Mouse (Mus musculus): ENCODE measurements at regions not wholly inside any gene's neighbourhood (a gene's known extent, or its start where the extent isn't known, plus 50 kb on each side); places are given as distances from the start of the nearest gene placed in this dataset.

GRCm38 (mm10) chr1:142838663-142839062 lies 801.8 kb upstream of the B3galt2 start:
- H3K4me2 ChIP-seq = no peak overlapping the region
- no peak overlapping the region for H3K27ac ChIP-seq
- no peak overlapping the region for H3K4me3 ChIP-seq
- H3K27me3 ChIP-seq = no peaks in the 10 kb centered on the region
- H3K4me1 ChIP-seq (replicated peaks) = no peaks in the 10 kb centered on the region
- no peaks in the 10 kb centered on the region for H3K36me3 ChIP-seq
- 84% methylated on average over 4 of the region's 4 CpGs for WGBS
- no peak for ATAC-seq (ENCODE audit: low FRiP score)
- no peak overlapping the region for H3K9ac ChIP-seq
- H3K9me3 ChIP-seq = no peaks in the 10 kb centered on the region

- 80% methylated on average over 4 of the region's 4 CpGs for WGBS
Observed at GRCm38 (mm10) chr1:142867024-142867700, 773.3 kb upstream of the B3galt2 start.

GRCm38 (mm10) chr1:142891842-142892241 lies 748.6 kb upstream of the B3galt2 start:
- H3K36me3 ChIP-seq = no peaks in the 10 kb centered on the region

More at GRCm38 (mm10) chr1:142867024-142867700, 773.3 kb upstream of the B3galt2 start:
- Histone ChIP-seq H3K27me3 (no peaks in the 10 kb centered on the region), H3K4me1 (replicated peaks) (no peaks in the 10 kb centered on the region), H3K9ac (no peak overlapping the region), H3K9me3 (no peaks in the 10 kb centered on the region), H3K36me3 (no peaks in the 10 kb centered on the region), H3K27ac (no peak overlapping the region), H3K4me3 (no peak overlapping the region), H3K4me2 (no peak overlapping the region)
- ATAC-seq (ENCODE audit: low FRiP score) = no peak

GRCm38 (mm10) chr1:142893156-142893555 lies 747.3 kb upstream of the B3galt2 start:
- Histone ChIP-seq H3K9me3 (no peaks in the 10 kb centered on the region), H3K36me3 (no peaks in the 10 kb centered on the region), H3K27ac (no peak overlapping the region), H3K4me3 (no peak overlapping the region), H3K27me3 (no peaks in the 10 kb centered on the region), H3K4me1 (replicated peaks) (no peaks in the 10 kb centered on the region), H3K4me2 (no peak overlapping the region), H3K9ac (no peak overlapping the region)
- 92% methylated on average over 2 of the region's 2 CpGs for WGBS
- ATAC-seq (ENCODE audit: low FRiP score) = no peak

More at GRCm38 (mm10) chr1:142891842-142892241, 748.6 kb upstream of the B3galt2 start:
- Histone ChIP-seq H3K4me3 (no peak overlapping the region), H3K9ac (no peak overlapping the region), H3K4me1 (replicated peaks) (no peaks in the 10 kb centered on the region), H3K27ac (no peak overlapping the region), H3K27me3 (no peaks in the 10 kb centered on the region), H3K4me2 (no peak overlapping the region), H3K9me3 (no peaks in the 10 kb centered on the region)
- ATAC-seq (ENCODE audit: low FRiP score) = 0 out of 2 replicates have a peak, but pooled peaks have one; percentile 52

GRCm38 (mm10) chr1:142894145-142894544 lies 746.3 kb upstream of the B3galt2 start:
- H3K4me2 ChIP-seq = no peak overlapping the region
- no peak for ATAC-seq (ENCODE audit: low FRiP score)
- H3K9me3 ChIP-seq = no peaks in the 10 kb centered on the region
- no peak overlapping the region for H3K9ac ChIP-seq
- no peak overlapping the region for H3K4me3 ChIP-seq
- no peaks in the 10 kb centered on the region for H3K27me3 ChIP-seq
- no peaks in the 10 kb centered on the region for H3K4me1 ChIP-seq (replicated peaks)
- H3K36me3 ChIP-seq = no peaks in the 10 kb centered on the region
- no peak overlapping the region for H3K27ac ChIP-seq

- Histone ChIP-seq H3K4me2 (no peak overlapping the region), H3K9ac (no peak overlapping the region), H3K4me1 (replicated peaks) (no peaks in the 10 kb centered on the region), H3K27me3 (no peaks in the 10 kb centered on the region), H3K36me3 (no peaks in the 10 kb centered on the region), H3K4me3 (no peak overlapping the region), H3K9me3 (no peaks in the 10 kb centered on the region), H3K27ac (no peak overlapping the region)
- no peak for ATAC-seq (ENCODE audit: low FRiP score)
- WGBS = 68% methylated on average over 1 of the region's 1 CpGs
Observed at GRCm38 (mm10) chr1:142895081-142895480, 745.4 kb upstream of the B3galt2 start.

GRCm38 (mm10) chr1:142909907-142910306 lies 730.6 kb upstream of the B3galt2 start:
- H3K9me3 ChIP-seq = no peaks in the 10 kb centered on the region
- no peak overlapping the region for H3K4me2 ChIP-seq
- H3K27ac ChIP-seq = no peak overlapping the region
- ATAC-seq (ENCODE audit: low FRiP score) = no peak
- no peaks in the 10 kb centered on the region for H3K27me3 ChIP-seq
- no peak overlapping the region for H3K4me3 ChIP-seq
- WGBS = 90% methylated on average over 4 of the region's 4 CpGs
- no peaks in the 10 kb centered on the region for H3K36me3 ChIP-seq
- H3K4me1 ChIP-seq (replicated peaks) = no peaks in the 10 kb centered on the region
- no peak overlapping the region for H3K9ac ChIP-seq

- Histone ChIP-seq H3K9me3 (no peaks in the 10 kb centered on the region), H3K27me3 (no peaks in the 10 kb centered on the region), H3K9ac (no peak overlapping the region), H3K4me1 (replicated peaks) (no peaks in the 10 kb centered on the region), H3K36me3 (no peaks in the 10 kb centered on the region), H3K4me2 (no peak overlapping the region), H3K4me3 (no peak overlapping the region), H3K27ac (no peak overlapping the region)
- ATAC-seq (ENCODE audit: low FRiP score) = no peak
- WGBS = 85% methylated on average over 3 of the region's 3 CpGs
Observed at GRCm38 (mm10) chr1:142956686-142957085, 683.8 kb upstream of the B3galt2 start.

- H3K9me3 ChIP-seq = no peaks in the 10 kb centered on the region
- H3K4me1 ChIP-seq (replicated peaks) = no peaks in the 10 kb centered on the region
- no peak overlapping the region for H3K4me3 ChIP-seq
- ATAC-seq (ENCODE audit: low FRiP score) = no peak
- no peak overlapping the region for H3K9ac ChIP-seq
- no peaks in the 10 kb centered on the region for H3K27me3 ChIP-seq
- no peaks in the 10 kb centered on the region for H3K36me3 ChIP-seq
- no peak overlapping the region for H3K4me2 ChIP-seq
- no peak overlapping the region for H3K27ac ChIP-seq
Observed at GRCm38 (mm10) chr1:142971475-142971874, 669.0 kb upstream of the B3galt2 start.

GRCm38 (mm10) chr1:142973387-142973786 lies 667.1 kb upstream of the B3galt2 start:
- H3K4me3 ChIP-seq = no peak overlapping the region
- H3K27ac ChIP-seq = no peak overlapping the region
- H3K36me3 ChIP-seq = no peaks in the 10 kb centered on the region
- no peaks in the 10 kb centered on the region for H3K4me1 ChIP-seq (replicated peaks)
- H3K9ac ChIP-seq = no peak overlapping the region
- no peaks in the 10 kb centered on the region for H3K9me3 ChIP-seq
- 80% methylated on average over 2 of the region's 2 CpGs for WGBS
- no peak overlapping the region for H3K4me2 ChIP-seq
- no peaks in the 10 kb centered on the region for H3K27me3 ChIP-seq
- no peak for ATAC-seq (ENCODE audit: low FRiP score)

- Histone ChIP-seq H3K4me1 (replicated peaks) (no peaks in the 10 kb centered on the region), H3K9me3 (no peaks in the 10 kb centered on the region), H3K4me2 (no peak overlapping the region), H3K27me3 (no peaks in the 10 kb centered on the region), H3K27ac (no peak overlapping the region), H3K4me3 (no peak overlapping the region), H3K36me3 (no peaks in the 10 kb centered on the region), H3K9ac (no peak overlapping the region)
- ATAC-seq (ENCODE audit: low FRiP score) = no peak
- 87% methylated on average over 5 of the region's 5 CpGs for WGBS
Observed at GRCm38 (mm10) chr1:142982994-142983393, 657.5 kb upstream of the B3galt2 start.

GRCm38 (mm10) chr1:142983641-142984040 lies 656.8 kb upstream of the B3galt2 start:
- Histone ChIP-seq H3K4me1 (replicated peaks) (no peaks in the 10 kb centered on the region), H3K4me2 (no peak overlapping the region), H3K9me3 (no peaks in the 10 kb centered on the region), H3K36me3 (no peaks in the 10 kb centered on the region), H3K27ac (no peak overlapping the region), H3K27me3 (no peaks in the 10 kb centered on the region), H3K9ac (no peak overlapping the region), H3K4me3 (no peak overlapping the region)
- ATAC-seq (ENCODE audit: low FRiP score) = no peak
- WGBS = 88% methylated on average over 3 of the region's 3 CpGs

- no peak for ATAC-seq (ENCODE audit: low FRiP score)
- Histone ChIP-seq H3K27me3 (no peaks in the 10 kb centered on the region), H3K4me1 (replicated peaks) (no peaks in the 10 kb centered on the region), H3K9ac (no peak overlapping the region), H3K9me3 (no peaks in the 10 kb centered on the region), H3K27ac (no peak overlapping the region), H3K36me3 (no peaks in the 10 kb centered on the region), H3K4me3 (no peak overlapping the region), H3K4me2 (no peak overlapping the region)
- 61% methylated on average over 1 of the region's 1 CpGs for WGBS
Observed at GRCm38 (mm10) chr1:142985516-142985915, 654.9 kb upstream of the B3galt2 start.
